In the genomic region with DNA sequence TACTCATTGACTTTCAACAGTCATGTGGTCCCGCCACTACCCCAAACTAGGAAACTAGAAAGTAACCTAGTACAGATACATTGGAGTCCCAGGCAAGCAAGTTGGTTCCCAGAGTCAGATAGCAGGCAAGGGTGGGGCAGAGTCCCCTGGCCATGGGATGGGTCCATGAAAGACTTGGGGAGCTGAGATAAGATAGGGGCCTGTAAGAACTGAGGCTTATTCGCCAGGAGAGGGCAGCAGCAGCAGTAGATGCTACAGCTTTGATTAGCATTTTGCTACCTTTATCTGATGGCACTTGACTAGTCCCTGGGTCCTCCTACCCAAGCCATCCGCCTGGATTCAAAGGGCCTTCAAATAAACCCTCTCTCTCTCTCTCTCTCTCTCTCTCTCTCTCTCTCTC, we compare ENCODE assay signal across 12 mouse cellular contexts. TPM values are rescaled to one million over a fixed set of nuclear protein-coding genes. Genes with fewer than 3 reads are reported as not detected.
DNase-seq lines count a peak whose midpoint lies in the region; ATAC-seq and TF ChIP-seq lines count a peak whose summit lies in the region.
"Had no signal": no experiment of that assay in that cellular context is flagged by ENCODE, and none has a peak within 500 bp of the region (broad histone marks: within the 10 kb centered on the region; RNA-seq: fewer than 3 reads in every experiment).

No protein-coding gene starts in this region.

- no peaks in the 10 kb centered on the region for H3K9me3 ChIP-seq in liver, embryonic 15.5 days (replicated peaks)
- H3K9me3 ChIP-seq: forebrain, embryonic 12.5 days had no signal

- H3K4me2 ChIP-seq in liver, embryonic 15.5 days, result 0 out of 2 replicates have a peak overlapping the region, but pooled peaks have one; percentile 10
- H3K4me2 ChIP-seq: forebrain, embryonic 12.5 days had no signal

- peaks cover 7% of the 10 kb centered on the region for H3K4me1 ChIP-seq in bone marrow, adult 2 months (ENCODE audit: control insufficient read depth, insufficient read depth, low read length)
- peaks cover 29% of the 10 kb centered on the region for H3K4me1 ChIP-seq in liver, embryonic 15.5 days (replicated peaks)
- H3K4me1 ChIP-seq: forebrain, embryonic 12.5 days had no signal

- no peaks in the 10 kb centered on the region for H3K36me3 ChIP-seq in liver, embryonic 15.5 days (replicated peaks)
- H3K36me3 ChIP-seq: forebrain, embryonic 12.5 days had no signal

- no peak for TF ChIP-seq POLR2A in bone marrow, adult 2 months (IDR thresholded peaks at IDR 0.05; ENCODE audit: borderline replicate concordance, control insufficient read depth, low read depth, low read length)

- intact Hi-C loops in left cerebral cortex, adult 2 months (cut with DNase I), result no loop called here
- intact Hi-C loops in left cerebral cortex, postnatal 10 days (cut with DNase I), result no loop called here

- peaks cover 17% of the 10 kb centered on the region; the same call in 1 of the 2 replicates for H3K27me3 ChIP-seq in liver, embryonic 15.5 days

- peak; percentile 90 for ATAC-seq in liver, embryonic 15.5 days (ENCODE audit: insufficient read depth)

- no peak overlapping the region for H3K9ac ChIP-seq in liver, embryonic 15.5 days
- H3K9ac ChIP-seq: forebrain, embryonic 12.5 days had no signal

- DNase-seq in left cerebral cortex, adult 2 months (ENCODE audit: extremely low spot score in 1 of 2, low spot score in 2 of 2), result no peak
- no peak for DNase-seq in left cerebral cortex, postnatal 10 days (ENCODE audit: extremely low spot score in 1 of 2, low spot score in 2 of 2)
- DNase-seq in thymus, postnatal 25 days, result peak; percentile 34
- no peak for DNase-seq in right cerebral cortex, adult 2 months (ENCODE audit: low spot score in 2 of 2)
- DNase-seq in left cerebral cortex, adult 8-10 months (ENCODE audit: low spot score in 2 of 2), result no peak
- no peak for DNase-seq in layer of hippocampus, adult 18-20 months (ENCODE audit: low spot score in 2 of 2)
- DNase-seq: lung, postnatal 36 days had no signal

- peak; percentile 27 for TF ChIP-seq CTCF in left cerebral cortex, adult 2 months (IDR thresholded peaks at IDR 0.05)
- TF ChIP-seq CTCF in bone marrow, adult 2 months (IDR thresholded peaks at IDR 0.05; ENCODE audit: control insufficient read depth, insufficient read depth, low read length), result peak; percentile 35

- no peak overlapping the region for H3K27ac ChIP-seq in left cerebral cortex, adult 2 months
- peak overlapping the region; percentile 32; the same call in 1 of the 2 replicates for H3K27ac ChIP-seq in bone marrow, adult 2 months (ENCODE audit: control insufficient read depth, insufficient read depth, low read depth, low read length, poor library complexity)
- H3K27ac ChIP-seq in liver, embryonic 15.5 days (replicated peaks), result 0 out of 2 replicates have a peak overlapping the region, but pooled peaks have one; percentile 22
- H3K27ac ChIP-seq: forebrain, embryonic 12.5 days had no signal

- H3K4me3 ChIP-seq in left cerebral cortex, adult 2 months, result no peak overlapping the region
- no peak overlapping the region for H3K4me3 ChIP-seq in bone marrow, adult 2 months (replicated peaks; ENCODE audit: control insufficient read depth, low read depth, low read length)
- H3K4me3 ChIP-seq in liver, embryonic 15.5 days (replicated peaks), result no peak overlapping the region
- H3K4me3 ChIP-seq: forebrain, embryonic 12.5 days had no signal

- WGBS in bone marrow, adult 2 months, result 68% methylated on average over 3 of the region's 3 CpGs
- WGBS in liver, embryonic 15.5 days (ENCODE audit: insufficient replicate concordance), result 28% methylated on average over 3 of the region's 3 CpGs

RNA-seq across cellular contexts. Expression of gene Blnk, which starts 5.2 kb away (rescaled TPM):
- total RNA-seq in left cerebral cortex, adult 2 months (2021), result 10 to 100 TPM in 1 of 2 experiments, 1 to 10 TPM in 1; 8.4 to 10.4 TPM
- total RNA-seq in left cerebral cortex, postnatal 10 days (2021), result 1 to 10 TPM; 3.0 TPM
- 15.9 and 32.9 TPM in 2 replicates for polyA plus RNA-seq in bone marrow, adult 2 months (2011; ENCODE audit: insufficient read depth, insufficient read length, low replicate concordance, missing spikeins)
- 1.2 and 1.5 TPM in 2 replicates for polyA plus RNA-seq in liver, embryonic 15.5 days (2015; fragmentation: Nextera tagmentation; extraction: Ambion mirVana)
- 10 to 100 TPM in 3 of 4 experiments, 1 to 10 TPM in 1; 9.6 to 13.5 (median 10.9) TPM for total RNA-seq in left cerebral cortex, adult 8-10 months (2022)
- 1 to 10 TPM; 6.1 to 7.5 TPM for total RNA-seq in layer of hippocampus, adult 18-20 months (2021)

RNA-seq across cellular contexts. Expression of gene Dntt, which starts 29.5 kb away (rescaled TPM):
- not detected for total RNA-seq in left cerebral cortex, adult 2 months (2021)
- under 1 TPM in 1 of 2 experiments, not detected in 1; 0.18 TPM for total RNA-seq in left cerebral cortex, postnatal 10 days (2021)
- polyA plus RNA-seq in bone marrow, adult 2 months (2011; ENCODE audit: insufficient read depth, insufficient read length, low replicate concordance, missing spikeins), result 5.5 and 9.1 TPM in 2 replicates
- 0.06 TPM in 1 of 2 replicates, not detected in the other for polyA plus RNA-seq in liver, embryonic 15.5 days (2015; fragmentation: Nextera tagmentation; extraction: Ambion mirVana)
- total RNA-seq in left cerebral cortex, adult 8-10 months (2022), result not detected
- total RNA-seq in layer of hippocampus, adult 18-20 months (2021), result not detected
- total RNA-seq: ES-E14 had no signal
- polyA plus RNA-seq: forebrain, embryonic 12.5 days; limb, embryonic 11.5 days had no signal
